Mouse (Mus musculus) heart, postnatal 0 days (tissue): Measurements from ENCODE around the gene Prdm16.

Source experiments
- CTCF ChIP-seq: IDR thresholded peaks from 2 replicates; pipeline ENCODE4 v1.5.1; 2016; ENCODE audit warnings: antibody characterized with exemption, control low read depth, low read depth
- EP300 ChIP-seq: IDR thresholded peaks from 2 replicates; pipeline ENCODE4 v1.6.1; 2016; ENCODE audit warnings: antibody characterized with exemption, low read depth

- TF ChIP-seq CTCF: no peak
- TF ChIP-seq EP300: no peak
Observed at GRCm38 (mm10) chr4:154540671-154541070, 96.0 kb downstream of the Prdm16 start.
